Mouse (Mus musculus): ENCODE data around the gene Hist1h4h.

Hist1h4h gene

GRCm38 (mm10) chr13:23510127-23510526, 20.7 kb upstream of the Hist1h4h start:
- DNase-seq (ENCODE audit: extremely low spot score): no peak

- DNase-seq (ENCODE audit: extremely low spot score): no peak
Measured at GRCm38 (mm10) chr13:23513517-23513916, 17.3 kb upstream of the Hist1h4h start.

GRCm38 (mm10) chr13:23515281-23515680, 15.6 kb upstream of the Hist1h4h start:
- no peak for DNase-seq (ENCODE audit: extremely low spot score)

GRCm38 (mm10) chr13:23515826-23516620, 14.8 kb upstream of the Hist1h4h start:
- DNase-seq (ENCODE audit: extremely low spot score): no peak

GRCm38 (mm10) chr13:23516822-23517602, 13.8 kb upstream of the Hist1h4h start:
- DNase-seq (ENCODE audit: extremely low spot score): peak; percentile 91

GRCm38 (mm10) chr13:23517603-23518294, 13.1 kb upstream of the Hist1h4h start:
- DNase-seq (ENCODE audit: extremely low spot score): peak; percentile 93

- DNase-seq (ENCODE audit: extremely low spot score): no peak
Measured at GRCm38 (mm10) chr13:23518295-23518603, 12.6 kb upstream of the Hist1h4h start.

GRCm38 (mm10) chr13:23518885-23519284, 12.0 kb upstream of the Hist1h4h start:
- peak; percentile 90 for DNase-seq (ENCODE audit: extremely low spot score)

GRCm38 (mm10) chr13:23519416-23519815, 11.4 kb upstream of the Hist1h4h start:
- DNase-seq (ENCODE audit: extremely low spot score): peak; percentile 90

- DNase-seq (ENCODE audit: extremely low spot score): peak; percentile 84
Measured at GRCm38 (mm10) chr13:23521703-23522102, 9.1 kb upstream of the Hist1h4h start.

GRCm38 (mm10) chr13:23523976-23524375, 6.9 kb upstream of the Hist1h4h start:
- no peak for DNase-seq (ENCODE audit: extremely low spot score)

GRCm38 (mm10) chr13:23524654-23525053, 6.2 kb upstream of the Hist1h4h start:
- DNase-seq (ENCODE audit: extremely low spot score): peak; percentile 86

GRCm38 (mm10) chr13:23525901-23526300, 4.9 kb upstream of the Hist1h4h start:
- peak; percentile 76 for DNase-seq (ENCODE audit: extremely low spot score)

GRCm38 (mm10) chr13:23526312-23526711, 4.5 kb upstream of the Hist1h4h start:
- DNase-seq (ENCODE audit: extremely low spot score): peak; percentile 95

GRCm38 (mm10) chr13:23529005-23529404, 1.8 kb upstream of the Hist1h4h start:
- DNase-seq (ENCODE audit: extremely low spot score): no peak

GRCm38 (mm10) chr13:23529480-23530165, 1.2 kb upstream of the Hist1h4h start:
- DNase-seq (ENCODE audit: extremely low spot score): no peak

- peak; percentile 84 for DNase-seq (ENCODE audit: extremely low spot score)
Measured at GRCm38 (mm10) chr13:23530181-23530900, 509 bp upstream of the Hist1h4h start.

- DNase-seq (ENCODE audit: extremely low spot score): peak; percentile 71
Measured at GRCm38 (mm10) chr13:23532262-23533075, 1.6 kb downstream of the Hist1h4h start.

- DNase-seq (ENCODE audit: extremely low spot score): peak; percentile 87
Measured at GRCm38 (mm10) chr13:23533560-23534367, 2.9 kb downstream of the Hist1h4h start, which contains the start of gene Hist1h2af. Gene Hist1h2af (plus strand): TSS chr13:23533906.
